Mouse (Mus musculus): Measurements from ENCODE around the gene Ano9.

Gene Ano9

DNA sequence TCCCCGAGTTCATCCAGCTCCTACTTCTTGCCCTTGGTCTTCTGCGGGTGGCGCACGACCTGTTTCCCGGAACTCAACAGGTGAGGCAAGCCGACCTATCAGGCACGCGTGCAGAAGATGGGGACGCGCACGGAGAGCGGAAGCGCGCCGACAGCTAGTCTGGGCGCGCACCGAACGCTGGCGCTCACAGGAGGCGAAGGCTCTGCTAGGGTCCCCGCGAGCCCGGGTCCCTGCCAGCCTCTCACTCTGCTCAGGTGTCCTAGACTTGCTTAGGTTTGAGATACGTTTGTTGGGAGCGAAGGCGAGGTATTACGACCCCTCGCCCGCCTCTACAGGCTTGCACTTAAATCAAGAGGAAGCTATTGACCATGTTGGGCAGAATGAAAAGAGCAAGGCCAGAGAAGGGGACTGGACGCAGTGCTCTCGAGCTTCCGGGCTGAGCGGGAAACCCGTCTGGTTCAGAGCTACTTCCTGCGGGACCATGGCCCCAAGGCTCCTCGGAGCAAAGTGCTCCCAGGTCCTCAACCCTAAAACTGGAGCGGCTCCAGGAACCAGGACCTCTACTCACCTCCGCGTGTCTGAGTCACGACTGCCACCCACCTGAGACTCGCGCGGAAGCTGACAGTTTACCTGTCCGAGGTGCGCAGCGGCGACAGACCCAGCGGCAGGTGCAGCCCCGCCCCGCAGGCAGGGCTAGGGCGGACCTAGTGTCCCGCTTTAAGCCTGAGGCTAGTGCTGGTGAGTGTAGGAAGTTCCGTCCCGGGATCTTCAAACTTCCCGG, 17.5 kb downstream of the Ano9 start, which contains the start of gene Sigirr:
Gene Sigirr, minus strand, starts transcription at position 662 of the 781 bp plus-strand sequence.
- DNase-seq (ENCODE audit: low read depth, low spot score) = peak; percentile 72

DNA sequence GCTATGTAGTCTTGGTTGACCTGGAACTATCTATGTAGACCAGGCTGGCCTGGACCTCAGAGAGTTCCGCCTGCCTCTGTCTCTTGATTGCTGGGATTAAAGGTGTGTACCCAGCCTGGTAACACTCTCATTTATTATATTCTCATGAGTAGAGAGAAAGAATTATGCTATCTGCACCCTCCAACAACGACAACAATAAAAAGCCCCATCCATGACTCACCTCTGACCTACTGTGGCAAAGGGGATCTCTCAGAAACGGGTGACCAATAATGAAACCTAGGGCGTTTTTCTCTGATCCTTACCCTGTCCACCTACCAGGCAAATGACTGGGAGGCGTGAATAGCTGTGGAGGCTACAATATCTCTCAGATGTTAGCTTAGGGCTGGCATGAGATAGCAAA, 20.4 kb downstream of the Ano9 start:
- no peak for DNase-seq (ENCODE audit: low read depth, low spot score)

DNA sequence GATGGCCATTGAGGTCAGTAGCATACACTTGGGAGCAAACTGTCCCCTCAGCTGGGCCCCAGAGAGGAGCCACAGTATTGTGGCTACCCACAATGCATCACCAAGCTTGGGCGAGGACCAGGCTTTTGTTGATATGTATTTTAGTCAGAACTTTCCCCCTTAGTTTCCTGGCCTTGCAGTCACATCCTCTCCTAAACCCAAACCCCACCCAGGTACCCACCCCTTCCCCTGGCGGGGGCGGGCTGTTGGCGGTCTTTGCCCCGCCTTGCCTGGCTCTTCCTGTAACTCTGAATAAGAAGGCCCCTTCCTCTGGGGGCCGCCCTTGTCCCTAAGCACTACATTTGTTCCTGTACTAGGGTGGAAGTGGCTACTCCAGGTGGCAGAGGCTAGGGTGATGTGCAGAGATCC, 21.0 kb downstream of the Ano9 start:
- peak; percentile 78 for DNase-seq (ENCODE audit: low read depth, low spot score)

DNA sequence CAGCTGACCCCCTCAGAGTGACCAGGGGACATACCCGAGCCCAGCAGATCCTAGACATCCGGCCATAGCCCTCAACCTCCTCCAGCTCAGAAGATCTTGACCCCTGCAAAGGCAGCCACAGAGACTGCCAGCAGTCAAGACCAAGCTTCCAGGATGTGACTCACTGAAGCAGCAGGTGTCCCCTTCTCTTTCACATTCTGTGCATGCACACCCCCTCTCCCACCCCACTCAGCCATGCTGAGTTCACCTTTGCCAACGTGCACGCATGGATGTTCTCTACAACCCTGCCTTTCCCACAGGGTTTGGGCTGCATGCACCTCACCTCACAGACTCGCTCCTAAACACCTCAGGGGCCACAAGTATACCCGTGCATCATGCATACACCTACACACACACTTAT, 21.6 kb downstream of the Ano9 start:
- no peak for DNase-seq (ENCODE audit: low read depth, low spot score)

GRCm38 (mm10) chr7:141094487-141095205, 23.0 kb downstream of the Ano9 start:
- DNase-seq (ENCODE audit: low read depth, low spot score) = no peak

GRCm38 (mm10) chr7:141093950-141094349, 23.7 kb downstream of the Ano9 start:
- DNase-seq (ENCODE audit: low read depth, low spot score) = no peak

GRCm38 (mm10) chr7:141092051-141092735, 25.4 kb downstream of the Ano9 start:
- DNase-seq (ENCODE audit: low read depth, low spot score) = peak; percentile 93

GRCm38 (mm10) chr7:141090228-141090627, 27.4 kb downstream of the Ano9 start:
- DNase-seq (ENCODE audit: low read depth, low spot score) = no peak

GRCm38 (mm10) chr7:141088473-141088872, 29.1 kb downstream of the Ano9 start:
- DNase-seq (ENCODE audit: low read depth, low spot score) = no peak

- DNase-seq (ENCODE audit: low read depth, low spot score) = peak; percentile 75
Measured at GRCm38 (mm10) chr7:141087894-141088293, 29.7 kb downstream of the Ano9 start.

DNA sequence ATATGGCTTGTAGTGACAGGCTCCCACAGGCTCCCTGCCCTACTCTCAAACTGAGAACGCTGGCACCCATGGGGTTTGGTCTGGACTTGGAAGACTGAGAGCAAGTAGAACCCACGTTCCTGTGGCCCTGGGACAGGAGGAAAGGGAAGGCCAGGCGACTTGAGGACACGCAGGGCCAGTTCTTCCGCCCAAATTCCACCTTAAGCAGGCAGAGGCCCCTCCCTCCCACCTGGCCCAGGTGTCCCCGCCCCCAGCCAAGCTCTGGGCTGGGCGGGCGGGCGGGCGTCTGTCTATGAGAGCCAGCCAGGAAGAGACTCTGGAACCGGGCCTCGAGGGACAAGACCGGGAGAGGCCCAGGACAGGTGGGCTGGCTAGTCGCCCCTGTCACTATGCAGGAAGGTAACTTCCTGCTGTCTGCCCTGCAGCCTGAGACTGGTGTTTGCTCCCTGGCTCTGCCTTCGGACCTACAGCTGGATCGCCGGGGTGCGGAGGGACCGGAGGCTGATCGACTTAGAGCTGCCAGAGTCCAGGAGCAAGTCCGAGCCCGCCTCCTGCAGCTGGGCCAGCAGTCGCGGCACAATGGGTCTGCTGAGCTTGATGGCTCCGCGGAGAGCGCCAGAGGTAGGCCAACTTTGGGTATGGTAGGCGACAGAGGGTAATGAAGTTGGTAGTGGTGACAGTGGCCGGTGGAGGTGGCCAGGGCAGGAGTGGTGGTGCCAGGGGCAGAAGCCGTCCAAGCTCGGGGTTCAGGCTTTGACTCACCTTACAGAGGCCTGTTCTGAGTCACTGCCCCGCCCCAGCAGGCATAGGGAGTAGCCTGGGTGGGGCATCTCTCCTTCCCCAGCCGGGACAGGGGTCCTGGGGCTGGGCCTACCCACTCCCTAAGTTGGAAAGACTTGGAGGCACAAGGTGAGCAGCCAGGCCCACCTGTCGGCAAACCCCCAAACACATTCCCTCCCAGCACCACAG, 37.8 kb downstream of the Ano9 start:
- no peak for DNase-seq (ENCODE audit: low read depth, low spot score)

GRCm38 (mm10) chr7:141078876-141079275, 38.7 kb downstream of the Ano9 start:
- no peak for DNase-seq (ENCODE audit: low read depth, low spot score)

- no peak for DNase-seq (ENCODE audit: low read depth, low spot score)
Measured at GRCm38 (mm10) chr7:141077841-141078240, 39.8 kb downstream of the Ano9 start, which contains the start of gene Pkp3. Pkp3 (plus strand) TSS chr7:141078218.

GRCm38 (mm10) chr7:141073782-141074181, 43.8 kb downstream of the Ano9 start:
- DNase-seq (ENCODE audit: low read depth, low spot score) = no peak

GRCm38 (mm10) chr7:141072017-141072745, 45.4 kb downstream of the Ano9 start:
- peak; percentile 67 for DNase-seq (ENCODE audit: low read depth, low spot score)

- peak; percentile 94 for DNase-seq (ENCODE audit: low read depth, low spot score)
Measured at GRCm38 (mm10) chr7:141070058-141070862, 47.3 kb downstream of the Ano9 start.

DNA sequence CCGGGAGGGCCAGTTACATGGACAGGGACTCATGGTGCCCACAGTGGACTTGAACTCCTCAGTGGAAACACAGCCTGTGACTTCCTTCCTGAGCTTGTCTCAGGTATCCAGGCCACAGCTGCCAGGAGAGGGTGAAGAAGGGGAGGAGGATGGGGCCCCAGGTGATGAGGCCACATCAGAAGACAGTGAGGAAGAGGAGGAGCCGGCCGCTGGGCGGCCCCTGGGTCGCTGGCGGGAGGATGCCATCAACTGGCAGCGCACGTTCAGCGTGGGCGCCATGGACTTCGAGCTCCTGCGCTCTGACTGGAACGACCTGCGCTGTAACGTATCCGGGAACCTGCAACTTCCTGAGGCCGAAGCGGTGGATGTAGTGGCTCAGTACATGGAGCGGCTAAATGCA, 49.3 kb downstream of the Ano9 start:
- DNase-seq (ENCODE audit: low read depth, low spot score) = no peak

DNA sequence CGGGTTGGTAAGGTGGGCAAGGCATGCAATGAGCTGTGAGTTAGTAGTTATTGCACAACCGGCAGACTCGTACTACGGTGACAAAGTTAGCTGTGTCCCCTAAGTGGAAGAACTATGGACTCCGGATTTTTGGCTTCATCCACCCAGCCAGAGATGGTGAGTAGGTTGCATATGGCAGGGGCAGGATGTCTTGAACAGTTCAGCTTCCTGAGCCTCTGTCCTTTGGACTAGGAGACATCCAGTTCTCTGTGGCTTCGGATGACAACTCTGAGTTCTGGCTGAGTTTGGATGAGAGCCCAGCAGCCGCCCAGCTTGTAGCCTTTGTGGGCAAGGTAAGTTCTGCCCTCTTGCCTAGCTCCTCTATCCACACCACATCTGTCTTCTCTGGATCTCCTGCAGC, 53.0 kb downstream of the Ano9 start:
- no peak for DNase-seq (ENCODE audit: low read depth, low spot score)

GRCm38 (mm10) chr7:141064175-141064574, 53.4 kb downstream of the Ano9 start:
- peak; percentile 65 for DNase-seq (ENCODE audit: low read depth, low spot score)

DNA sequence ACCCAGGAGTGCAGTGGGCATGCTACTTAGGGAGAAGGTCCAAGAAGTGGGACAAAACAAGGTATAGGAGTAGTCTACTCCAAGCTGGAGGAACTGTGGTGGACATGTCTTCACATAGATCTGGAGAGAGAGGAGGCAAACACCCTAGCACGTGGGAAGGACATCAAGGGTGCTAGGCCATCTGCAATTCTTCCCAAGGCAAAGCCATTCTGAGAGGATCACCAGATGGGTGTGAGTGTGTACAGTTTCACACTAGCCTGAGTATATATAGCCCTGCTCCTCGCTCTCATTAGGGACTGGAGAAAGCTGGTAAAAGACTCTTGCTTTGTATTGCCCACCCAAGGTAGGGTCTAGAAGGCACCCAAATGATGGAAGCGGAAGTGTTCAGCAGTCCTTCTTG, 54.3 kb downstream of the Ano9 start:
- DNase-seq (ENCODE audit: low read depth, low spot score) = no peak

Data from ES-CJ7 (cell line).